Mouse (Mus musculus) cerebellum, postnatal 4 days (tissue): Measurements from ENCODE around the gene Mgst3.
"Not testable (repeated sequence)": the region's sequence is repeated elsewhere in the genome, so short reads cannot be mapped to it uniquely, and the experiment has no call there.

ENCODE experiments used
- DNase-seq, 2 experiments: peaks; one replicate each; pipeline ENCODE4 v3.0.0; 2022; ENCODE audit warnings: low spot score in 2 of 2, mixed read lengths in 1 of 2

Gene Mgst3

GRCm38 (mm10) chr1:167360268-167360667 is 33.4 kb downstream of the Mgst3 start:
- no peak for DNase-seq

- DNase-seq = no peak
Measured at GRCm38 (mm10) chr1:167358731-167359130, 34.9 kb downstream of the Mgst3 start.

DNA sequence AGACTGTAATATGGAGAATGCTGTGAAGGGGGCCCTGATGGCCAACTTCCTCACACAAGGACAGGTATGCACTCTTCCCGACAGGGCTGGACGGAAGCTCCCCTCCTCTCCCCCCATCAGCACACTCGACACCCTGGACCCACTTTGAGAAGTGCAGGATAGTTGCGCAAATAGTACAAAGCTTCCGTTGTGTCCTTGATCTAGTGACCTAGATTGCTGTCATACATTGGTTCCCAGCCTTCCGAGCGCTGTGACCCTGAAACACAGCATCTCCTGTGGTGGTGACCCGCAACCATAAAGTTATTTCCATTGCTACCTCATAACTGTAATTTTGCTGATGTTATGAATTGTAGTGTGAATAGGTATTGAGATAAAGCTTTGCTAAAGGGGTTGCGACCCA is 36.3 kb downstream of the Mgst3 start:
- no peak for DNase-seq

- DNase-seq = no peak
Measured at GRCm38 (mm10) chr1:167352403-167352802, 41.2 kb downstream of the Mgst3 start.

- DNase-seq = no peak
Measured at GRCm38 (mm10) chr1:167350597-167351415, 42.8 kb downstream of the Mgst3 start.

DNA sequence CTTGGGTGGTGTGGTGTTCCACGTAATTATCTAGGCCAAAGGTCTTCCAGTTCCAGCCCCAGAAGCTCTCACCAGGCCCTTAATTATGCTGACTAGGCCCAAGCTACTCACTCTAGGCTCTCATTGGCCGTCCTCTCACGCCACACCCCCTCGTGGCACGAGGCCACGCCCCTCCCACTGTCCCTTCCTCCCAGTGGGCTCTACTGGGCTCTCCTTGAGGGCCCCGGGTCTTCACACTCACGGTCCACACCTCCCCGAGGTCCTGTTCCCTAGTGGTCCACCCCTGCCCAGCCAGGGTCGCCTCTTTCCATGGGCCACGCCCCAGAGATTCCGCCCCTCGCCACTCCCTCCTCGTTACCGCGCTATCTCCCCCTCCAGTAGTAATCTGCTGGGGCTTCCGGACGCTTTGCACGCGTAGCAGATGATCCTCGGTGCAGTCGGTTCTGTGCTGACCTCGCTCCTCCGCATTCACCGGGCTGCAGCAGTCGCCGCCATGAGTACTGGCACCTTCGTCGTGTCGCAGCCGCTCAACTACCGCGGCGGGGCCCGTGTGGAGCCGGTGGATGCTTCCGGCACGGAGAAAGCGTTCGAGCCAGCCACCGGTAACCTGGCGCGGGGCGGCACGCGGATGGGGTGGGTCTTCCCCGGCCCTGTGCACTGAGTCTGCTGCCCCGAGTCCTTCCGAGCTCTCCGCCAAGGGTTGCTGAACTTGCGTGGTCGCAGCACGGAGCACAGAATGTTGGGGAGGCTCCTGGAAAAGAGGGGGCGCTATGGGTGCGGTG is 43.6 kb downstream of the Mgst3 start, which contains the start of gene Aldh9a1:
Aldh9a1 (plus strand) TSS at position 177 of the 782 bp plus-strand sequence.
- peak; percentile 80 to 90 for DNase-seq

DNA sequence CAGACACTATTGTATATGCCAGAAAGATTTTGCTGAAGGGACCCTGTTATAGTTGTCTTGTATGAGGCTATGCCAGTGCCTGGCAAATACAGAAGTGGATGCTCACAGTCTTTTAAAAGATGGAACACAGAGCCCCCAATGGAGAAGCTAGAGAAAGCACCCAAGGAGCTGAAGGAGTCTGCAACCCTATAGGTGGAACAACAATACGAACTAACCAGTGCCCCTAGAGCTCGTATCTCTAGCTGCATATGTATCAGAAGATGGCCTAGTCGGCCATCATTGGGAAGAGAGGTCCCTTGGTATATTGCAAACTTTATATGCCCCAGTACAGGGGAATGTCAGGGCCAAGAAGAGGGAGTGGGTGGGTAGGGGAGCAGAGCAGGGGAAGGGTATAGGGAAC is 44.4 kb downstream of the Mgst3 start:
- not testable (repeated sequence) for DNase-seq

DNA sequence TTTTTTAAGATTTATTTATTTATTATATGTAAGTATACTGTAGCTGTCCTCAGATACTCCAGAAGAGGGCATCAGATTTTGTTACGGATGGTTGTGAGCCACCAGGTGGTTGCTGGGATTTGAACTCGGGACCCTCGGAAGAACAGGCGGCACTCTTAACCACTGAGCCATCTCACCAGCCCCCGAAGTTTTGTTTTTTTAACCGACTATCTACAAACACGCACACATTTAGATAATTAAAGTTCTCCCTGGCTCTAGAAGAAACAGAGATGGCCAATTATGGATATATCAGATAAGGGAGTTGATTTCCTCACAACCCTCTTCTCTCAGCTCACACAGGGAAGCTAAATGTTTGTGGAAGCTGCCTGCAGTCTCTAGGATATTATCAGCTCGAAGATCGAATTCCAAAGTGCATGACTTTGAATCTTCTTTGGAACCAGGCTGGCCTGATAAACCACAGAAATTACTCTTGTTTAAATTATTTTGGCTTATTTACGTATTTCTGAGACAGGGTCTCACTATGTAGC is 47.6 kb downstream of the Mgst3 start:
- not testable (repeated sequence) for DNase-seq

- DNase-seq = no peak
Measured at GRCm38 (mm10) chr1:167342831-167343230, 50.8 kb downstream of the Mgst3 start.

DNA sequence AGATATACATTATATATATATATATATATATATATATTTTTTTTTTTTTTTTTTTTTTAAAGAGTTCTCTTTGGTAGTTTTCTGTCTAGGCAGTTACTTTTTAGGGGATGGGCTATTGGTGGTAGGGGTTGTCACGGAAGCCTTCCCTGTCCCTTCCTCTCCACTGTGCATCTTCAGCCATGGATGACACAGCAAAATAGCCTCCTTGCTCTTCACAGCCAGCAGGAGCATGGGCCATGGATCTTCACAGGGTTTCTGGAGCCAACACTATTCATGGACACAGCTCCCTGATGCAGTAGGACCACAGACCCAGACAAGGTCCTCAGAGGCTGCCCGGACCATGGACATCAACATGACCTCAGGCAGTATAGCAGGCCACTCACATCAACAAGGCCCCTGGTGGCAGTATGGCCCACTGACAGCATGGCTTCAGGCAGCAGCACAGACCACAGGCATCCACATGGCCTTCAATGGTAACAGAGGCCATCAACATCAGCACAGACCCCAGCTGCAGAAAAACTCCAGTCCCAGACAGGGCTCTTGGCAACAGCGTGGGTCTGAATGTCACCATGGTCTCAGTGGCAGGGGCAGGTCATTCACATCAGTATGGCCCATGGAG is 52.6 kb downstream of the Mgst3 start:
- no peak for DNase-seq

- no peak for DNase-seq
Measured at GRCm38 (mm10) chr1:167340111-167340787, 53.4 kb downstream of the Mgst3 start.

GRCm38 (mm10) chr1:167339177-167339781 is 54.4 kb downstream of the Mgst3 start:
- DNase-seq = no peak

DNA sequence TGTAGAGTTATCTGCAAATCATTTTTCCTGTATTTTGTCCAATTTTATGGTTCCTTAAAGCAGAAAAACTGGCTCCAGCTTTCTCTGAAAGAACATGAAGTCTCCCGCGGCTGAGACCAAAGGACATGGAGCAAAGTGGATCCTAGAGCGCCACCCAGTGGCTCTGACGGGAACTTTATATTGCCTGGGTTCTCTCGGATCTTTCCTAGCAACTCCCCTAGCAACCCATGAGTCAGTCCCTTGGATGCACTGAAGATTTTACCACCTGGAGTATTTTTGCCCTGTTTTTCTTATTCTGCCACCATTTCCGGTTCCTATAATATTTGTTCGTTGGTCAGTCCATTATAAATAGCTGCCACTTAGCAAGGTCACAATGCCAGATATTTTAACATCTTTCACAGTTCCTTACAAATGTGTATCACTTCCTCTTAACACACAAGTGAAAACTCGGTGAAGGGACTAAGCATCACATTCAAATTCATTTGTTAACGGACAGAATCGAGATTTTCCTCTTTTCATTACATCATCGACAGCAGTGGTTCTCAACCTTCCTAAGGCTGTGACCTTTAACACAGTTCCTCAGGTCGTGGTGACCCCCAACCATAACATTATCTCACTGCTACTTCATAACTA is 56.1 kb downstream of the Mgst3 start:
- peak; percentile 77 to 91 for DNase-seq

DNA sequence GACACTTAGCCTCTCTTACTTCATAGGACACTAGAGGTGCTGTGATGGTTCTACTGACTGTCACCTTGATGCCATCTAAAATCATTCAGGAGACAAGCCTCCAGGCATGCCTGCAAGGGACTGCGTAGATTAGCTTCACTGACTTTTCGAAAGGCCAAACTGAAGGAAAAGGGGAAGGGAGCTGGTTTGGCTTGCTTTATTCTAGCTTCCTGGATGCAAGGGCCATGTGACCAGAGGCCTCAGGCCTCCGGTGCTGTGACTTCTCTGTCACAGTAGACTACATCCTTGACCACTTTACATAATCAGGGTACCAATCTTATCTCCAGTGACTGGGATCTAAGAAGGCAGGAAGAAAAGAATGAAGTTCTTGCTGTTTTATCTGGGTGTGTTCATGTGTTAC is 57.2 kb downstream of the Mgst3 start:
- DNase-seq = no peak

DNA sequence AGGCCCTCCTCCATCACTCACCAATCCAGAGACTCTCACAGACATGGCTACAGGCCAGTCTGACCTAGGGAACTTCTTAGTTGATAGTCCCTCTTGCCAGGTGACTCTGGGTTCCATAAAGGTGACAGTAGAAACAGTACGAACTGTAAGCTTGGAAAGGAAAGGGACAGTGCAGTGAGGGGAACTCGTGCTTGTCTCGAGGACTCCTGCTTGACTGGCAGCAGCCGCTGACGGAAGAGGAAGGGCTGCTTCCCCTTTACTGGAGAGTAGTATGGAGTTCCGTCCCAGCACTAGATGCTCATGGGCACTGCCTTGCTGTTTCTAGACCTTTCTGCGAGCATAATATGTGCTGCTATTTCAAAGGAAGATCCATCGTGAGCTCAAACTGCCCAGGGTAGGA is 62.5 kb downstream of the Mgst3 start:
- DNase-seq = no peak

DNA sequence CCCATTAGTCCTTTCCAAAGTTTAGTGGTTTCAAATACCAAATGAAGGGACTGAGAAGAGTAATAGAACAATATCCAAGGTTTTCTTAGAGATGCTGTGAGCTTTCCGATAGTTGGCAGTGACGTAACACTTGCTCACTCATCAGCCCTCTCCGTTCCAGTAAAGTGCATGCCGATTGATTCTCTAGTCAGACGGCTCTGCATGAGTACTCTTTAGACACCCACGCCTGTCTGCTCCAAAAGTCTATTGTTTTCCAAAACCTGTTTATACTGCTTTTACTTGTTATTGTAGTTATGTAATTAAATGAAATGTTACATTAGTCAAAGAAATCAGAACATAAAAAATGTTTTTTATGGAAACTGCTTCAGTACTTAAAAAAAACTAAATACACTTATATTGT is 64.9 kb downstream of the Mgst3 start:
- DNase-seq = no peak
